Mouse (Mus musculus) forebrain, embryonic 15.5 days (tissue): ENCODE measurements around the gene Scrg1. TPM values are rescaled to one million over a fixed set of nuclear protein-coding genes. Genes with fewer than 3 reads are reported as not detected.
"Not testable (repeated sequence)": the region's sequence is repeated elsewhere in the genome, so short reads cannot be mapped to it uniquely, and the experiment has no call there.

Source experiments
- ATAC-seq: fragments of 200-750 bp; cut with Nextera tagmentation; replicated peaks from 2 replicates; pipeline ENCODE4 v1.8.0; 2017; ENCODE audit warnings: mild to moderate bottlenecking, moderate TSS enrichment, moderate library complexity
- H3K27ac ChIP-seq: fragments of 300-500 bp; sonication (generic); replicated peaks from 2 replicates; pipeline ENCODE4 v1.5.1; 2015; ENCODE audit warnings: mild to moderate bottlenecking, inconsistent platforms
- H3K27me3 ChIP-seq: fragments of 300-500 bp; sonication (generic); 2 replicates; pipeline ENCODE4 v1.6.1; 2015; ENCODE audit warnings: inconsistent platforms
- H3K36me3 ChIP-seq: fragments of 300-500 bp; sonication (generic); 2 replicates; pipeline ENCODE4 v1.6.1; 2015; ENCODE audit warnings: mild to moderate bottlenecking, inconsistent platforms
- H3K4me1 ChIP-seq: fragments of 300-500 bp; sonication (generic); 2 replicates; pipeline ENCODE4 v1.6.1; 2015; ENCODE audit warnings: inconsistent platforms
- H3K4me2 ChIP-seq: fragments of 300-500 bp; sonication (generic); replicated peaks from 2 replicates; pipeline ENCODE4 v1.6.1; 2015; ENCODE audit warnings: mild to moderate bottlenecking, inconsistent platforms
- H3K4me3 ChIP-seq: fragments of 300-500 bp; sonication (generic); 2 replicates; pipeline ENCODE4 v1.5.1; 2015; ENCODE audit warnings: mild to moderate bottlenecking, inconsistent platforms
- H3K9ac ChIP-seq: fragments of 300-500 bp; sonication (generic); replicated peaks from 2 replicates; pipeline ENCODE4 v1.6.1; 2015; ENCODE audit warnings: mild to moderate bottlenecking, inconsistent platforms
- H3K9me3 ChIP-seq: fragments of 300-500 bp; sonication (generic); 2 replicates; pipeline ENCODE4 v1.6.1; 2016; ENCODE audit warnings: inconsistent platforms
- WGBS: fragments of 180-500 bp; shearing (Covaris S2); methylation state at CpG from one replicate; pipeline ENCODE4 v1.1.7; 2015; ENCODE audit warnings: mixed read lengths; 5-methylcytosine and 5-hydroxymethylcytosine counted together
- polyA plus RNA-seq: library from polyadenylated mRNA; unstranded; fragments of >200 nt; fragmentation: Nextera tagmentation; extraction: Ambion mirVana; gene quantifications from 2 replicates; pipeline ENCODE4 v1.2.1, GENCODE M21; 2015

Gene Scrg1
- polyA plus RNA-seq, 1 experiment from 2014 or later: 14.8 TPM

DNA sequence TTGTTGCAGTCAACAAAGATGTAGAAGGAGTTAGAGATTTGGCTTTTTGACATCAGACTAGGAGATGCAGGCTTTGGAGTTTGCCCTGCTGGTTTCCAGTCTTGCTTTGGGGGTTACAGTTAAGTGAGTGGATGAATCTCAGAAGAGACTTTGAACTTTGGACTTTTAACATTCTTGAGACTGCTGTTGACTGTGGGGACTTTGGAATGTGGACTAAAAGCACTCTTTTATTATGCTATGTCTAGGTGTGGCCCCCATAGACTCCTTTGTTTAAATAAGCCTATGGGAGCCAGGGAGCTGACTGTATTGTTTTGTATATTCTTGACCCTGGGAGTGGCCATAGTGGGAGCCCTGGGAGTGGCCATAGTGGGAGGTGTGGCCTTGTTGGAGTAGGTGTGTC lies 34.2 kb downstream of the Scrg1 start:
- Histone ChIP-seq H3K9ac (no peak overlapping the region), H3K9me3 (no peaks in the 10 kb centered on the region), H3K27me3 (no peaks in the 10 kb centered on the region), H3K36me3 (no peaks in the 10 kb centered on the region), H3K4me3 (no peak overlapping the region), H3K4me1 (peaks cover 13% of the 10 kb centered on the region), H3K27ac (no peak overlapping the region), H3K4me2 (no peak overlapping the region)
- no peak for ATAC-seq

- Histone ChIP-seq H3K36me3 (no peaks in the 10 kb centered on the region), H3K4me1 (peaks cover 3% of the 10 kb centered on the region; the same call in 1 of the 2 replicates), H3K9me3 (no peaks in the 10 kb centered on the region), H3K27me3 (no peaks in the 10 kb centered on the region), H3K27ac (no peak overlapping the region), H3K4me3 (no peak overlapping the region), H3K4me2 (no peak overlapping the region), H3K9ac (no peak overlapping the region)
- WGBS: 90% methylated on average over 4 of the region's 4 CpGs
- no peak for ATAC-seq
Observed at GRCm38 (mm10) chr8:57491873-57492272, 36.1 kb downstream of the Scrg1 start.

DNA sequence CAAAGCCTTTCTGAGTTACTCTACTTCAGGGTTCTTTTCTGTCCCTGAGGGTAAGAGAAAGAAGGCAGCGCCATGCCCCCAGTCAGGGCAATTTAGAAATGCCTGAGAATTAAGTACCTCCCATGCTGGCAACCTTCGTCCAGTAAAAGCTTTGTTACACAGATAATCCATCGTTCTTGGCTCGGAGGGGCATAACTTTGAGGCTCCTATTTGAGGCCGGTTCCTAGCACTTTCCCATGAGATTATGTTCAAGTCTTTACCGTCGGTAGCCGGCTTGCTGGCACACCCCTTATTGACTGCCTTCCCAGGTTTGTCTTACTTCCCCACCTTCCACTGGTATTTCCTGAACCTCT lies 42.7 kb downstream of the Scrg1 start:
- Histone ChIP-seq H3K9ac (no peak overlapping the region), H3K27ac (peak overlapping the region; percentile 59), H3K36me3 (no peaks in the 10 kb centered on the region), H3K9me3 (no peaks in the 10 kb centered on the region), H3K27me3 (no peaks in the 10 kb centered on the region), H3K4me1 (peaks cover 13% of the 10 kb centered on the region), H3K4me2 (peak overlapping the region; percentile 34), H3K4me3 (peak overlapping the region; percentile 15)
- peak; percentile 54 for ATAC-seq
- 13% methylated on average over 8 of the region's 8 CpGs for WGBS

DNA sequence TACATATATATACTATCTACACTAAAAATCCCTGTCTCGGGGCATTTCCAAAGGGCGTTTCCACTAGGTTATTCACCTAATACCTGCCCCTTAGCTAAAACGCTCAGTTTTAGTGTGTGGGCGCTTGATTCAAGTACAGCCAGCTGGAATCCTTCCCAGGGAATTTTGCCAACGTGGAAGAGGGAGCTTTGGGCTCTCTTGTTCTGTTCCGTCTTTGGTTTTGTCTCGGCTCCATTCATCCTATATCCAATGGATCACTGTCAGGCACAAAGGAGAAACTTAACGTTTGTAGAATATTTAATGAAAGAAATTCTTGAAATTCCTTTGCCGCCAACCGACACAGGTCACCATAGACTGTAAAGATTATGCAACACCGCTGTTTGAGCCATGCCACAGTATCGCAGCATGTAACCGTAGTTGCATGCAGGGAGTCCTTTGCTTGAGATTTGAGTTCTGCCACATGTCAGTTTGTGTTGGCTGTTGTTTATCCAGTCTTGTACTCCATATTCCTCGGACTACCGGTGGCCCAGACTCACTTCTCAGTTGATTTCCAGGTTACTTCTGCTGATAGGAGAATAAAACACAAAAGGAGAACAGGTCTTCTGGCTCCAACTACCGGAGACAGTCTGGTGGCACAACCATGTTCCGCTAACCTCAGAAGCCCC lies 43.3 kb downstream of the Scrg1 start:
- no peaks in the 10 kb centered on the region for H3K27me3 ChIP-seq
- no peaks in the 10 kb centered on the region for H3K9me3 ChIP-seq
- peak overlapping the region; percentile 34 for H3K4me2 ChIP-seq
- H3K4me1 ChIP-seq: peaks cover 13% of the 10 kb centered on the region
- peak overlapping the region; percentile 59; the same call in 1 of the 2 replicates for H3K27ac ChIP-seq
- H3K36me3 ChIP-seq: no peaks in the 10 kb centered on the region
- peak overlapping the region; percentile 15 for H3K4me3 ChIP-seq
- 17% methylated on average over 17 of the region's 17 CpGs for WGBS
- peak; percentile 74 for ATAC-seq
- no peak overlapping the region for H3K9ac ChIP-seq

GRCm38 (mm10) chr8:57503641-57504040 lies 47.9 kb downstream of the Scrg1 start:
- Histone ChIP-seq H3K27me3 (no peaks in the 10 kb centered on the region), H3K36me3 (no peaks in the 10 kb centered on the region), H3K9ac (no peak overlapping the region), H3K9me3 (no peaks in the 10 kb centered on the region), H3K27ac (no peak overlapping the region), H3K4me3 (no peak overlapping the region), H3K4me1 (peaks cover 8% of the 10 kb centered on the region), H3K4me2 (no peak overlapping the region)
- 49% methylated on average over 5 of the region's 5 CpGs for WGBS
- peak; percentile 29; the same call in 1 of the 2 replicates for ATAC-seq

GRCm38 (mm10) chr8:57505500-57505899 lies 49.8 kb downstream of the Scrg1 start:
- 86% methylated on average over 1 of the region's 1 CpGs for WGBS
- not testable (repeated sequence) for ATAC-seq, H3K4me3 ChIP-seq, H3K27ac ChIP-seq, H3K9ac ChIP-seq, H3K4me1 ChIP-seq, H3K27me3 ChIP-seq, H3K9me3 ChIP-seq, H3K36me3 ChIP-seq, H3K4me2 ChIP-seq

DNA sequence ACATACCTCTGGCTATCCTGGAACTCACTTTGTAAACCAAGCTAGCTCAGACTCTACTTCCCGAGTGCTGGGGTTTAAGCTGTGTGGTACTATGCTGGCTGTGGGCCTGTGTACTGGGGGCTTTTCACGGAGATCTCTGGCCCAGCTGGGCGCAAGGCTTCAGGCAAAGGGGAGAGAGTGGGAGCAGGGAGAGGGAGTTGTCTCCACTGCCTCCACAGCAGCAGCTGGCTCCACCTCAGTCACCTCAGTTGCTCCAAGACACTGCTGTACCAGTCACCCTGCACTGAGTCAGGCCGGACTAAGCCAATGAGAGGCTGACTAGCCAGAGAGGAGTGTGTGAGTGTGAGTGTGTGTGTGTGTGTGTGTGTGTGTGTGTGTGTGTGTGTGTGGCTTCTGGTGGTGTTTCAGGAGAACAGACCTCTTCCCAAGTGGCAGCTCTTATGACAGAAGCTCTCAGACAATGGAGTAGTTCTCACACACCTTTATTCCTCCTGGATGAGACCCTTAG lies 51.9 kb downstream of the Scrg1 start:
- Histone ChIP-seq H3K9ac (no peak overlapping the region), H3K36me3 (no peaks in the 10 kb centered on the region), H3K27ac (no peak overlapping the region), H3K9me3 (no peaks in the 10 kb centered on the region), H3K4me2 (no peak overlapping the region), H3K4me3 (no peak overlapping the region), H3K27me3 (no peaks in the 10 kb centered on the region), H3K4me1 (0 out of 2 replicates have a peak, but pooled peaks cover 8% of the 10 kb centered on the region)
- ATAC-seq: no peak
- 90% methylated on average over 4 of the region's 4 CpGs for WGBS

GRCm38 (mm10) chr8:57508657-57509056 lies 52.9 kb downstream of the Scrg1 start:
- WGBS: 89% methylated on average over 4 of the region's 4 CpGs
- Histone ChIP-seq H3K4me2 (no peak overlapping the region), H3K36me3 (no peaks in the 10 kb centered on the region), H3K27me3 (no peaks in the 10 kb centered on the region), H3K9me3 (no peaks in the 10 kb centered on the region), H3K4me3 (no peak overlapping the region), H3K4me1 (peaks cover 10% of the 10 kb centered on the region), H3K27ac (no peak overlapping the region), H3K9ac (no peak overlapping the region)
- no peak for ATAC-seq

- Histone ChIP-seq H3K9me3 (no peaks in the 10 kb centered on the region), H3K4me2 (peak overlapping the region; percentile 98), H3K4me3 (peak overlapping the region; percentile 75), H3K4me1 (peaks cover 12% of the 10 kb centered on the region), H3K9ac (peak overlapping the region; percentile 70), H3K36me3 (no peaks in the 10 kb centered on the region), H3K27me3 (no peaks in the 10 kb centered on the region), H3K27ac (peak overlapping the region; percentile 79)
- WGBS: 1% methylated on average over 31 of the region's 31 CpGs
- no peak for ATAC-seq
Observed at GRCm38 (mm10) chr8:57510791-57511315, 55.1 kb downstream of the Scrg1 start.

DNA sequence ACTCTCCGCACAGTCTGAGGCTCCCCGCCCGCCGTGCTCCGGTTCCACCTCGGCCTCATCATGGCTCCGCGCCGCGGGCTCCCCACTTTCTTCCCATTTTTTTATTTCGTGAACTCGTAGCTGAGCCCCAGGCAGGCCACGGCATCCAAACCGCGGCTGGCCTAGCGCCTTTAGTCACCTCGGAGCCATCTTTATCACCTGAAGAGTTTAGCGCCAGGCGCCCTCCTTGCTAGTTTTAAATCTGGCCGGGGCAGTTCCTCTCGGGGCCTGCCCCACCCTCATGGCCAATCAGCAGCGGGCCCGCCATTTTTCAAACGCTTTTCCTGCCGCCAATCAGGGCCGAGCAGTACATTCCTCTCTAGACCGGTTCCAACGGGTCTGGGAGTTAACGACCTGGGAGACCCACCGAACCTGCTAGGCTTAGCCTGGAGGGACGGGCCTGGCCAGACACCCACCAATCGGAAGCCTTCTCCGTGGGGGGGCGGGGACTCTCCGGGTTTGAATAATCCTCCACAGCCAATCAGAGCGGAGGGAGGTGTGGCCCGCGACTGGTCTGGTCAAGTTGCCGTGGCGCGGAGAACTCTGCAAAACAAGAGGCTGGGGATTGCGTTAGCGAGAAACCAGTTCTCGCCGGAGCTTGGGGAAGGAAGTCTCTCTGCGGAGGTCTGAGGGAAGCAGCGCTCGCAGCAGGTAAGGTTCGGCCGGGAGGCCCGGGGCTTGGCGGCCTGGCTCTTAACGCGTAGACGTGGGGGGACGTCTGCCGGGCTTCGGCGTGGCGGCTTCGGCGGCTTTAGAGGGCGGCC lies 55.8 kb downstream of the Scrg1 start, which contains the start of gene Hmgb2:
Gene Hmgb2 (plus strand): TSS at position 592 of the 803 bp plus-strand sequence.
- Histone ChIP-seq H3K4me3 (peak within 1 kb of the TSS; percentile 75), H3K4me1 (peaks cover 12% of the 10 kb centered on the region), H3K9ac (peak within 1 kb of the TSS; percentile 89), H3K27me3 (no peaks in the 10 kb centered on the region), H3K36me3 (no peaks in the 10 kb centered on the region), H3K9me3 (no peaks in the 10 kb centered on the region), H3K4me2 (peak within 1 kb of the TSS; percentile 98), H3K27ac (peak within 1 kb of the TSS; percentile 99)
- peak; percentile 100 for ATAC-seq
- WGBS: under 1% methylated on average over 63 of the region's 63 CpGs

DNA sequence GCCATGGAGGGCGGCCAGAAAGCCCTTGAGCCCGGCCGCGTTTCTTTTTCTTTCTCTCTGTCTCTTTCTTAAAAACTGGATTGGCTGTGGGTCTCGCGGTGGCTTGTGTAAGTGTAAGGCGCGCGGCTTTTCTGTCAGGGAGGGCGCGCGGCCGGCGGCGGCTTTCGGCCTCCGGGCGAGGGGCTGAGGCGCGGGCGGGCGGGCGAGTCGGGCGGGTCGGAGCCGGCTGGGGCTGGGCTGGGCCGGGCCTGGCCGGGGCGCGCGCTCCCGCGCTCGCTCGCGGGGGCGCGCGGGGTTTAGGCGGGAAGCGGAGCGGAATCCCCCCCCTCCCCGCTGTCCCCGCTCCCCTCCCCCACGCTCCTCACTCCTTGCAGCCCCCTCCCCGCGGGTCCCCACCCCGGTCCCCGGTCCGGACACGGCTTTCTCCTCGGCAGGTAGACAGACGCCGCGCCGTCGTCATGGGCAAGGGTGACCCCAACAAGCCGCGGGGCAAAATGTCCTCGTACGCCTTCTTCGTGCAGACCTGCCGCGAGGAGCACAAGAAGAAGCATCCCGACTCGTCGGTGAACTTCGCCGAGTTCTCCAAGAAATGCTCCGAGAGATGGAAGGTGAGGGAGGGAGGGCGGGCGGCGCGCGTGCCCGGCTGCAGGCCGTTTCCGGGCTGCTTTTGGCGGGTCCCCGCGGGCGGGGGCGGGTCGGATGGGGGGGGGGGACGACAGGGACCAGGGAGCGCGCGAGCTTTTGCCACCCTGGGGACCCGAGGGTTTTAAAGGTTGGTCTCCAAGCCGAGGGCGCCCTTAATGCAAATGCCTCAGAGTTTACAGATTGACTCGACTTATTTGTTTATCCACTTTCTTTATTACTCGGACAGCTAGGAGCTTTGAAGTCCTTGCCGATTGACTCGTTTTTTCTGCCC lies 56.7 kb downstream of the Scrg1 start:
- peak overlapping the region; percentile 75 for H3K4me3 ChIP-seq
- H3K4me1 ChIP-seq: peaks cover 12% of the 10 kb centered on the region
- H3K36me3 ChIP-seq: 0 out of 2 replicates have a peak, but pooled peaks cover 1% of the 10 kb centered on the region
- peak overlapping the region; percentile 98 for H3K4me2 ChIP-seq
- no peaks in the 10 kb centered on the region for H3K9me3 ChIP-seq
- H3K27me3 ChIP-seq: no peaks in the 10 kb centered on the region
- peak; percentile 59 for ATAC-seq
- under 1% methylated on average over 54 of the region's 96 CpGs for WGBS
- peak overlapping the region; percentile 99 for H3K27ac ChIP-seq
- peak overlapping the region; percentile 89 for H3K9ac ChIP-seq
